Mouse (Mus musculus): ENCODE measurements at regions not wholly inside any gene's neighbourhood (a gene's known extent, or its start where the extent isn't known, plus 50 kb on each side); places are given as distances from the start of the nearest gene placed in this dataset.
"Not testable (repeated sequence)": the region's sequence is repeated elsewhere in the genome, so short reads cannot be mapped to it uniquely, and the experiment has no call there.

- no peak for TF ChIP-seq TCF3 (IDR thresholded peaks at IDR 0.05; ENCODE audit: insufficient read length, low read depth)
- no peak for TF ChIP-seq MYOD1 (IDR thresholded peaks at IDR 0.05; ENCODE audit: control insufficient read depth in 1 of 3, insufficient read length in 2 of 3, low read depth in 2 of 3)
- TF ChIP-seq E2F4 (IDR thresholded peaks at IDR 0.05; ENCODE audit: insufficient read depth) = no peak
- TF ChIP-seq MAX (IDR thresholded peaks at IDR 0.05; ENCODE audit: low read depth) = no peak
- no peak for TF ChIP-seq USF1 (IDR thresholded peaks at IDR 0.05; ENCODE audit: low read depth)
- TF ChIP-seq TCF12 (IDR thresholded peaks at IDR 0.05; ENCODE audit: insufficient read depth, poor library complexity, severe bottlenecking) = no peak
- no peak for TF ChIP-seq SRF (IDR thresholded peaks at IDR 0.05; ENCODE audit: control insufficient read depth, insufficient read length, low read depth)
- no peak for TF ChIP-seq MYOG (IDR thresholded peaks at IDR 0.05; ENCODE audit: control insufficient read depth in 1 of 3, insufficient read depth in 1 of 3, insufficient read length in 2 of 3, low read depth in 2 of 3)
- no peak for TF ChIP-seq POLR2AphosphoS2 (IDR thresholded peaks at IDR 0.05; ENCODE audit: insufficient read length, low read depth)
- TF ChIP-seq CEBPB (IDR thresholded peaks at IDR 0.05; ENCODE audit: insufficient read depth, poor library complexity, severe bottlenecking) = no peak
- H3K4me2 ChIP-seq (ENCODE audit: low read depth) = no peak overlapping the region
- no peak overlapping the region for H3K4me3 ChIP-seq
- no peaks in the 10 kb centered on the region for H3K79me2 ChIP-seq (ENCODE audit: control insufficient read depth, insufficient read depth)
- no peaks in the 10 kb centered on the region for H3K36me3 ChIP-seq (ENCODE audit: control insufficient read depth, insufficient read depth)
- no peaks in the 10 kb centered on the region for H3K27me3 ChIP-seq (ENCODE audit: control insufficient read depth, insufficient read depth, insufficient read length)
- H3ac ChIP-seq (ENCODE audit: control insufficient read depth, insufficient read length) = no peak overlapping the region
Measured at GRCm38 (mm10) chr6:109948928-109949327, 696.5 kb upstream of the Grm7 start.

- not testable (repeated sequence) for H3K79me2 ChIP-seq (ENCODE audit: control insufficient read depth, insufficient read depth); H3K36me3 ChIP-seq (ENCODE audit: control insufficient read depth, insufficient read depth); H3K27me3 ChIP-seq (ENCODE audit: control insufficient read depth, insufficient read depth, insufficient read length); H3K4me2 ChIP-seq (ENCODE audit: low read depth); H3K4me3 ChIP-seq; H3ac ChIP-seq (ENCODE audit: control insufficient read depth, insufficient read length)
Measured at GRCm38 (mm10) chr6:109957901-109958300, 687.5 kb upstream of the Grm7 start.

Data from myocyte (in vitro differentiated cells).